Mouse (Mus musculus) limb, embryonic 11.5 days (tissue): ENCODE measurements around the gene Tyw3. TPM values are rescaled to one million over a fixed set of nuclear protein-coding genes. Genes with fewer than 3 reads are reported as not detected.
A peak's percentile ranks its signal among the peaks of the same experiment; 100 is the strongest.

Source experiments
- ATAC-seq: fragments of 200-750 bp; cut with Nextera tagmentation; 2 replicates; pipeline ENCODE4 v1.8.0; 2017; ENCODE audit warnings: low read depth; ENCODE audit not compliant: insufficient number of reproducible peaks, low FRiP score, low TSS enrichment
- DNase-seq: peaks from one replicate; pipeline ENCODE4 v3.0.0-alpha.2; 2015; ENCODE audit warnings: low spot score
- H3K27ac ChIP-seq: fragments of 300-500 bp; sonication (generic); replicated peaks from 2 replicates; pipeline ENCODE4 v1.5.1; 2014; ENCODE audit warnings: low read depth, mild to moderate bottlenecking, low read length
- H3K27me3 ChIP-seq: fragments of 300-500 bp; sonication (generic); 2 replicates; pipeline ENCODE4 v1.6.1; 2014; ENCODE audit warnings: mild to moderate bottlenecking, low read length, mixed read lengths; ENCODE audit not compliant: control insufficient read depth, insufficient read depth
- H3K36me3 ChIP-seq: fragments of 300-500 bp; sonication (generic); 2 replicates; pipeline ENCODE4 v1.6.1; 2014; ENCODE audit warnings: mild to moderate bottlenecking, low read length, moderate library complexity, mixed read lengths; ENCODE audit not compliant: control insufficient read depth, insufficient read depth
- H3K4me1 ChIP-seq: fragments of 300-500 bp; sonication (generic); 2 replicates; pipeline ENCODE4 v1.6.1; 2014; ENCODE audit warnings: low read length, mixed read lengths; ENCODE audit not compliant: control insufficient read depth, insufficient read depth
- H3K4me2 ChIP-seq: fragments of 300-500 bp; sonication (generic); 2 replicates; pipeline ENCODE4 v1.6.1; 2014; ENCODE audit warnings: low read depth, mild to moderate bottlenecking, moderate library complexity; ENCODE audit not compliant: severe bottlenecking
- H3K4me3 ChIP-seq: fragments of 300-500 bp; sonication (generic); 2 replicates; pipeline ENCODE4 v1.5.1; 2014; ENCODE audit warnings: low read depth, low read length
- H3K9ac ChIP-seq: fragments of 300-500 bp; sonication (generic); 2 replicates; pipeline ENCODE4 v1.6.1; 2014; ENCODE audit warnings: mild to moderate bottlenecking, low read length
- H3K9me3 ChIP-seq: fragments of 300-500 bp; sonication (generic); 2 replicates; pipeline ENCODE4 v1.6.1; 2016; ENCODE audit warnings: low read length; ENCODE audit not compliant: control insufficient read depth
- WGBS: fragments of 180-500 bp; shearing (Covaris S2); extraction: QIAGEN DNeasy Blood & Tissue Kit; methylation state at CpG from one replicate; pipeline ENCODE4 v1.1.7; 2014; 5-methylcytosine and 5-hydroxymethylcytosine counted together
- polyA plus RNA-seq: library from polyadenylated mRNA; unstranded; fragments of >200 nt; fragmentation: Nextera tagmentation; extraction: Ambion mirVana; gene quantifications from 2 replicates; pipeline ENCODE4 v1.2.1, GENCODE M21; 2014

The Tyw3 gene
- polyA plus RNA-seq, 1 experiment from 2014 or later = 22.4 TPM

- WGBS = 78% methylated on average over 5 of the region's 5 CpGs
- DNase-seq (no peak), ATAC-seq (no peak)
Observed at GRCm38 (mm10) chr3:154604871-154605270, 8.0 kb upstream of the Tyw3 start.

GRCm38 (mm10) chr3:154602141-154602540 is 5.2 kb upstream of the Tyw3 start:
- 0 out of 2 replicates have a peak, but pooled peaks cover 2% of the 10 kb centered on the region for H3K4me1 ChIP-seq

More at GRCm38 (mm10) chr3:154604871-154605270, 8.0 kb upstream of the Tyw3 start:
- no peak overlapping the region for H3K27ac ChIP-seq
- no peak overlapping the region for H3K4me2 ChIP-seq
- H3K4me3 ChIP-seq = no peak overlapping the region
- no peaks in the 10 kb centered on the region for H3K4me1 ChIP-seq
- H3K27me3 ChIP-seq = no peaks in the 10 kb centered on the region
- H3K9me3 ChIP-seq = no peaks in the 10 kb centered on the region
- H3K36me3 ChIP-seq = no peaks in the 10 kb centered on the region
- no peak overlapping the region for H3K9ac ChIP-seq

GRCm38 (mm10) chr3:154597561-154597960 is 657 bp upstream of the Tyw3 start:
- H3K4me2 ChIP-seq = peak overlapping the region; percentile 49
- H3K9ac ChIP-seq = peak overlapping the region; percentile 96
- H3K27ac ChIP-seq = no peak overlapping the region; the same call in 1 of the 2 replicates
- H3K9me3 ChIP-seq = no peaks in the 10 kb centered on the region
- ATAC-seq (no peak), DNase-seq (peak; percentile 46)
- H3K4me3 ChIP-seq = peak overlapping the region; percentile 94
- no peaks in the 10 kb centered on the region for H3K27me3 ChIP-seq
- H3K36me3 ChIP-seq = peaks cover 2% of the 10 kb centered on the region; the same call in 1 of the 2 replicates
- H3K4me1 ChIP-seq = 0 out of 2 replicates have a peak, but pooled peaks cover 2% of the 10 kb centered on the region
- WGBS = 40% methylated on average over 7 of the region's 7 CpGs

More at GRCm38 (mm10) chr3:154602141-154602540, 5.2 kb upstream of the Tyw3 start:
- Histone ChIP-seq H3K4me2 (no peak overlapping the region), H3K4me3 (no peak overlapping the region), H3K36me3 (no peaks in the 10 kb centered on the region), H3K27ac (no peak overlapping the region), H3K9ac (no peak overlapping the region), H3K27me3 (no peaks in the 10 kb centered on the region), H3K9me3 (no peaks in the 10 kb centered on the region)
- no peak for ATAC-seq
- no peak for DNase-seq

GRCm38 (mm10) chr3:154596488-154596933 is 393 bp downstream of the Tyw3 start, which contains the start of gene Cryz:
Cryz (plus strand) TSS chr3:154596711.
- 0 out of 2 replicates have a peak, but pooled peaks cover 2% of the 10 kb centered on the region for H3K4me1 ChIP-seq
- WGBS = 0% methylated on average over 25 of the region's 25 CpGs
- DNase-seq = peak; percentile 98
- H3K4me3 ChIP-seq = peak within 1 kb of the TSS; percentile 94
- H3K4me2 ChIP-seq = peak within 1 kb of the TSS; percentile 49
- peaks cover 5% of the 10 kb centered on the region; the same call in 1 of the 2 replicates for H3K36me3 ChIP-seq
- peak within 1 kb of the TSS; percentile 96 for H3K9ac ChIP-seq
- peak; percentile 85 for ATAC-seq
- H3K27ac ChIP-seq = peak within 1 kb of the TSS; percentile 90
- H3K27me3 ChIP-seq = no peaks in the 10 kb centered on the region
- H3K9me3 ChIP-seq = no peaks in the 10 kb centered on the region

GRCm38 (mm10) chr3:154594156-154594555 is 2.7 kb downstream of the Tyw3 start:
- H3K4me3 ChIP-seq = no peak overlapping the region
- H3K9me3 ChIP-seq = no peaks in the 10 kb centered on the region
- H3K36me3 ChIP-seq = peaks cover 6% of the 10 kb centered on the region; the same call in 1 of the 2 replicates
- H3K27ac ChIP-seq = no peak overlapping the region
- H3K4me2 ChIP-seq = no peak overlapping the region
- DNase-seq (no peak), ATAC-seq (no peak)
- 0 out of 2 replicates have a peak, but pooled peaks cover 2% of the 10 kb centered on the region for H3K4me1 ChIP-seq
- H3K9ac ChIP-seq = no peak overlapping the region
- WGBS = 91% methylated on average over 6 of the region's 6 CpGs
- no peaks in the 10 kb centered on the region for H3K27me3 ChIP-seq

GRCm38 (mm10) chr3:154593596-154593995 is 3.3 kb downstream of the Tyw3 start:
- Histone ChIP-seq H3K9me3 (no peaks in the 10 kb centered on the region), H3K27me3 (no peaks in the 10 kb centered on the region), H3K4me3 (no peak overlapping the region), H3K27ac (no peak overlapping the region), H3K36me3 (peaks cover 6% of the 10 kb centered on the region; the same call in 1 of the 2 replicates), H3K4me2 (no peak overlapping the region), H3K9ac (no peak overlapping the region), H3K4me1 (0 out of 2 replicates have a peak, but pooled peaks cover 2% of the 10 kb centered on the region)
- no peak for DNase-seq
- ATAC-seq = no peak
- whole genome bisulfite sequencing = 91% methylated on average over 6 of the region's 6 CpGs

- H3K4me2 ChIP-seq = no peak overlapping the region
- no peaks in the 10 kb centered on the region for H3K4me1 ChIP-seq
- no peak overlapping the region for H3K4me3 ChIP-seq
- no peaks in the 10 kb centered on the region for H3K9me3 ChIP-seq
- WGBS = 88% methylated on average over 3 of the region's 3 CpGs
- no peak for DNase-seq
- H3K36me3 ChIP-seq = peaks cover 6% of the 10 kb centered on the region; the same call in 1 of the 2 replicates
- no peaks in the 10 kb centered on the region for H3K27me3 ChIP-seq
- H3K27ac ChIP-seq = no peak overlapping the region
- ATAC-seq = no peak
- no peak overlapping the region for H3K9ac ChIP-seq
Observed at GRCm38 (mm10) chr3:154591621-154592020, 5.3 kb downstream of the Tyw3 start.

- no peak overlapping the region for H3K4me2 ChIP-seq
- DNase-seq (no peak), ATAC-seq (no peak)
- no peaks in the 10 kb centered on the region for H3K4me1 ChIP-seq
- H3K9ac ChIP-seq = no peak overlapping the region
- H3K36me3 ChIP-seq = peaks cover 6% of the 10 kb centered on the region; the same call in 1 of the 2 replicates
- H3K27me3 ChIP-seq = no peaks in the 10 kb centered on the region
- WGBS = 87% methylated on average over 5 of the region's 5 CpGs
- no peaks in the 10 kb centered on the region for H3K9me3 ChIP-seq
- no peak overlapping the region for H3K4me3 ChIP-seq
- H3K27ac ChIP-seq = no peak overlapping the region
Observed at GRCm38 (mm10) chr3:154590971-154591370, 5.9 kb downstream of the Tyw3 start.

- Histone ChIP-seq H3K4me3 (no peak overlapping the region), H3K9me3 (no peaks in the 10 kb centered on the region), H3K27ac (no peak overlapping the region), H3K4me2 (no peak overlapping the region), H3K9ac (no peak overlapping the region), H3K27me3 (no peaks in the 10 kb centered on the region), H3K36me3 (no peaks in the 10 kb centered on the region), H3K4me1 (no peaks in the 10 kb centered on the region)
- ATAC-seq (no peak), DNase-seq (no peak)
- 94% methylated on average over 8 of the region's 8 CpGs for WGBS
Observed at GRCm38 (mm10) chr3:154584351-154584750, 12.6 kb downstream of the Tyw3 start.
